Mouse (Mus musculus): ENCODE data around the gene Gp5.

DNA sequence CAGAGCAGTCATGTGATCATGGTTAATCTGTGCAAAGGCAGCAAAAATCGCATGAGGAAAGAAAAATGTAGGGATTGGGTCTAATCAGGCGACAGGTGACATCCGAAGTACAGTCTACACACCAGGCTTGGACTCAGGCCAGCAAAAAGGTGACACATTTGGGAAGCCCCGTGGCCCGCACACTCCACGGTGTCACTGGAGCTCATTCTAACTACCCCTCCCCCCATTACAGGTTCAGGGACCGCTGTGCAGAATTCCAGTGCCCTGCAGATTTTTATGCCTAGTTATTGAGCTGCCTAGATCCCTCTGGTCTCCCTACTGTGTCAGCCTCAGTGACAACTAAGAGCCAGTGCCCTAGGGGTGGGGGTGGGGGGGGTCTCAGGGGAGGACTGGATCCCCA, 13.1 kb downstream of the Gp5 start:
- TF ChIP-seq POLR2A (IDR thresholded peaks at IDR 0.05; ENCODE audit: extremely low read depth, insufficient read depth, low read length), result no peak
- TF ChIP-seq CTCF (IDR thresholded peaks at IDR 0.05; ENCODE audit: low read depth, low read length), result no peak
